Mouse (Mus musculus): Measurements from ENCODE around the gene Socs1.
"Not testable (repeated sequence)": the region's sequence is repeated elsewhere in the genome, so short reads cannot be mapped to it uniquely, and the experiment has no call there.

Socs1 gene

DNA sequence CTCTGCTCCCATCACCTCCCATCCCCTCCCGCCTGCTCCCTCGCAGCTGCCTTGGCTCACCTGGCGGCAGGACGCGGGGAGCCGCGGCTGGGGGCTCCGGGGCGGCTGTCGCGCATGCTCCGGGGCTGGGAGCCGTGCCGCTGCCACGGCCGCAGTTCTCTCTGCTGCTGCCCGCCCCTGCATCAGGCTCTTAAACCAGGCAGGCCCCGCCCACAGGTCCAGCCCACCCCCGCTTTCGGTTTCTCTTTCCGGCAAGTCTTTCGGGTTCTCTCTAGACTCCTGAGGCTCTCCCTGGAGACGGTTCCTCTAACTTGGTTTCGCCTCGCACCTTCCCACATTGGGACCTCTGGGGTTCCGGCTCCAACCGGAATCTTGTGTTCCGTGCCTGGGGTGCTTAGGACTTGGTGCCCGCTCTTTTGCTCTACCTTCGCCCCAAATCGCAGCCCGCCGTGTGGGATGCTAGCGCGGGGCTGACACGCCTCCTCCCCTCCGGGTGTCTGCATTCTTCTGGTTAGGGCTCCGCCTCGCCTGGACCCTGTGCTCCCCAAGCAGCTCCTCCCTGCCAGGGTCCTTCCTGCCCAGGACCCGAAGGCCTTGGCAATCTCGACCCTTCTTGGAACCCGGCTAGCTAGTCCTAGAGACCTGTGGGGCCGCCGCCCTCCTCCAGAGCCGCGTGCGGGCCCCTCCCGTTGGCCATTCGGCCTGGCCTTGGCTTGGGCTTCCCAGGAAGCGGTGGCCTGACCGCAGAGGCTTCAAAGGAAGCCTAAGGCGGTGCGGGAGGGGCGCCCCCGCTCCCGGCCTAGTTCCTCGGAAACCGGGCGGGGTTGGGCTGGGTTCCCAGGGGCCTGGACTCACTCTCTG is at the start of gene Socs1:
Gene Socs1 (minus strand): TSS at position 166 of the 861 bp plus-strand sequence.
- peak; percentile 84 for DNase-seq

DNA sequence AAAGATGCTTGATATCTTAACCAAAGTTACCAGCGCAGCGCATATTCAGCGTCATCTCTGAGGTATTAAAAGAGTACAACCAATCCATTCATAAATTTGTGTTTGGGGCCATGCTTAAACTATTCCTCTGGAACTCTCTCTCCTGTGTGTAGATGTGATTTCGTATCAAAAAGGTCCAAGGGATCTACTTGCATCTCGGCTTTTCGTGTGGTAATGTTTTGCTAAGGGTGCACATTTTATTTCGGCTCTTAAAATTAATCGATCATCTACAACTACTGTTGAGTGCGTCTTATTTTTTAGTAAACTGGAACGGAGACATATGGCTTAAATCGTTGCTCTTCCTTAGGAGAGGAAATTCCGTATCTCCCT is 49.2 kb upstream of the Socs1 start:
- no peak for DNase-seq

DNA sequence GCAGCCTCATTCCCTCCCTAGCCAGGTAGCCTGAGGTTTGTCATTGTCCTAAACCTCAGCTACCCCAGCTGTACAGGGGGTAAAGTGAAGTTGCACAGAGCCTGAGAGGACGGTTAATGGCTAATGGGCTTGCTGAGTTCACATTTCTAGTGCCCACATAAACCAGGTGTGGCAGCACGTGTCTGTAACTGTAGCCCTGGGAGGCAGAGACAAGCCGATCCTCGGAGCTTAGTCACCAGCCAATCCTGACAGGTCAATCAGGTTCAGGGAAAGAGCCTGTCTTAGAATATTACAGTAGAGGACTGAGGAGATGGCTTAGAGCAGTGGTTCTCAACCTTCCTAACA is 43.1 kb upstream of the Socs1 start:
- no peak for DNase-seq

DNA sequence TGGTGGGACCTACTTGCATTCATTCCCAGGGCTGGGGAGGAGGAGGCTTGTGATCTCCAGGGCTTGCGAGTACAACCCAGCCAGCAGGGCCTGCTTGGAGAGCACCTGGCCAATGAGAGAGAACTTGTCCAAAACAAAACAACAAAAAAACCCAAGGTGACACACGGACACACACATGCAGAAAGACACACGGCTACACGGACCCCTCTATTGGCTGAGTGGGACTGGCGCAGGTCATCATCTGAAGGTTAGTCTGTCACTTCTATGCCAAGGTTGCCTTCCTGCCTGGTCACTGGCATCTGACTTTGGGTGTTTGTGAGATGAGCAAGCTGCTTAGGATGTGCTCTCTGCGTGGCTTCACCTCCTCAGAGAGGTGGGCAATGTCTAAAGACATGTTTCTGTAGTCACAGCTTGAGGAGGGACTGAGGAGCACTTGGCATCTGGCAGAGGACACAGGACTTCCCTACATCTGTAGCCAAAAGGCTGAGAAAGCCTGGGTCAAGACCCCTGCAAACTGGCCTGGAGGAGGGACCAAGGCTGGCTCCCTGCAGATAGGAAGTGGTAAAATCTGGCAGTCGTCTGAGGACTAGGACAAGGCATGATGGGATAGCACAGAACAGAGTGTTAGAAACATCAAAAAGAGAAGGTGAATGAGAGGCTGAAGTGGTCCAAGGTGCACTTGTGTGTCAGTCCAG is 42.6 kb upstream of the Socs1 start:
- DNase-seq: no peak

DNA sequence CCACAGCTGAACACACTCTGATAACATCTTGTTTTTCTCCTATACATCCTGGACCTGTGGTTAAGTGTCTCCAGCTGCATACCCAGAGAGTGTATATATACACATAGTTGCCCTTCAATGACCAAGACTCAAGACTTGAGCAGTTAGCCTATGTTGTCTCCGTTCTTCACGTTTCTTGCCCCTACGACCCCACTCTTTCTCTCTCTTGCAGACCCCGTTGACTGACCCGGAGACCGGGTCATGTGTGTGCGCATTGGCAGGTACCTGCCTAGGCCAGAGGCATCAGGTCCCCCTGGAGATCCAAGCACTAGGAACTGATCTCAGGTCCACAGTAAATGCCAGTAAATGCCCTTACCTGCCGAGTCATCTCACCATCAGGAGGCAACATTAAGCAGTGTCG is 41.9 kb upstream of the Socs1 start:
- DNase-seq: no peak

DNA sequence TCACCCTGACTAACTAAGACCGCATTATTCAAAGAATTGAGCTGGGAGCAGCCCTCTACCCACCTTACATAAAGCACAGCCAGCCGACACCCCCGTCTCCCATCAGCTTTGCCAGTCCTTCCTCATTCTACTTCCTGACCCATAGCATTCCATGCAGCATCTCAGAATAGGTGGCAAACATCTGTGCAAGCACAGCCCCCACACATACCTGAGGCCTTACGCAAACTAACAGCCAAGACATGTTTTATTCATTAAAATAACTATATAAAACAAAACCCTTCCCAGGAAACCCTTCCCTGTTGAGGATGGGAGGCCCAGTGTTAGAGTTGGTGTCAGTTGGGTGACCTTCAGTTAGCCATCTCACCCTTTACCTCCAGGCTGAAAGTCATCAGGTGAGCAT is 40.5 kb upstream of the Socs1 start:
- no peak for DNase-seq

DNA sequence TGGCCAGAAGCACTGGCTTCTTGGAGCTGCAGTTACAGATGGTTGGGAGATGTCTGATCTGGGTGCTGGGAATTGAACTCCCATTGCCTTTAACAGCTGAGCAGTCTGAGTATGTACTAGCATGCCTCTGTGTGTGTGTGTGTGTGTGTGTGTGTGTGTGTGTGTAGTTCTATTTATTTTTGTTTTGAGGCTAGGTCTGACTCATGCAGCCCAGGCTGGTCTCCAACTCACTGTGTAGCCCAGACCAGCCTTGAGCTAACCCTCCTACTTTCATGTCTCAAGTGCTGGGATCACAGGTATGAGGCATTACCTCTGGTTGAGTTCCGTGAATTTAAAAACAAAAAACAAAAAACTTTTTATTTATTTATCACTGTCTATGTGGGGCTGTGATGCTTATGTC is 39.2 kb upstream of the Socs1 start:
- no peak for DNase-seq

DNA sequence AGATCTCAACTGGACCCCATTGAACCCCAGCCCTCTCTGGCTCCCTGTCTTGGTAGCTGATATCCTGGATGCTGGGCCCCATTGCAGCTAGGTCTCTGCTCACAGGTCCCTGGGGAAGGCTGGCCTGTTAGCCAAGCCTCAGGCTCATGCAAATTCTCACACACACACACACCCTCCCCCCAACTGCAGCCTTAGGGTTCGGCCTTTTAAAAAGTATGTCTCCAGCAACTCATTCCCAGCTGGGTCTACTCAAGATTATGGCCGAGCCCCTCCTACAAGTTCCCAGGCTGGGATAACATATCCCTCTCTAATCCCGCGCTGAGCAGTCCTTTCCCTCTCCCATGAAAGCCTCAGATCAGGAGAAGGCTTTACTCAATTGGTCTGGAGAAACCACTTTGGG is 36.1 kb upstream of the Socs1 start:
- no peak for DNase-seq

DNA sequence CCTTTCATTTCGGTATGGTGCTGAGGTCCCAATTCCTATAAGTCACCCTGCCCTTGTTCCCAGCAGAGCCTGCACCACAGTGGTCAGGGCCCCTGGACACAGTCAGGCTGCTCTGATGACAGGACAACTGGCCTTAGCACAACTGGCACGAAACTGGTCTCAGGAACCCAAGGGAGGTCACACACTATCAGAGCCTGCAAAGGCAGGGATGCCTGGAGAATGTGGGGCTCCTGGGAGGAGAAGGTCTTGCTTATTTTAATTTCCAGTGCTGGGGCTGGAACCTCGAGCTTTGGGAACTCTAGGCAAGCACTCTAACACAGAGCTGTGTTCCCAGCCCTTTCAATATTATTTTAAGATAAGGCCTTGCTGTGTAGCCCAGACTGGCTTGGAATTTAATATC is 34.6 kb upstream of the Socs1 start:
- no peak for DNase-seq

DNA sequence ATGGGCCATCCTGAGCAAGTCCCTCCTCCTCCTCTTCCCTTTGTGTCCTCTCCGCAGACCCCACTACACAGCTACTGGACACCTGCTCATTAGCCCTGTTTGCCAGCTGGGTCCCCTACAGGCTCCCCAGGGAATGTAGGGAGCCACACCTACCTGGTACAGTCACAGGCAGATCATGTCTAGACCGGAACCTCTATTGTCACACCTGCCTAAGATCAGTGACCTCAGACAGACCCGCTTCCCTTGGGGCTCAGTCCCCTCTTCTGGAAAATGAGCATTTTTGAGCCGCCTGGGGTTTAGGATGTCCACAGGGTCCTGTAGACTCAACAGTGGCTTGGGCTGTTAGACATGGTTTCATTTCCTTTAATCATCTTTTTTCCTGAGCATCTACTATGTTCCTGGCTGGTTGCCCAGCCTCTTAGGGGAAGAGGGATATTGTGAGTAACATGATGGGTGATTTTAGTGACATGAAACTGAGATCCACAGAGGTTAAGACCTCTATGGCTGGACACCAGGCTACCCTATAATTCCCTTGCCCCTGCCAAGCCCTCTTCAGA is 33.3 kb upstream of the Socs1 start:
- DNase-seq: no peak

DNA sequence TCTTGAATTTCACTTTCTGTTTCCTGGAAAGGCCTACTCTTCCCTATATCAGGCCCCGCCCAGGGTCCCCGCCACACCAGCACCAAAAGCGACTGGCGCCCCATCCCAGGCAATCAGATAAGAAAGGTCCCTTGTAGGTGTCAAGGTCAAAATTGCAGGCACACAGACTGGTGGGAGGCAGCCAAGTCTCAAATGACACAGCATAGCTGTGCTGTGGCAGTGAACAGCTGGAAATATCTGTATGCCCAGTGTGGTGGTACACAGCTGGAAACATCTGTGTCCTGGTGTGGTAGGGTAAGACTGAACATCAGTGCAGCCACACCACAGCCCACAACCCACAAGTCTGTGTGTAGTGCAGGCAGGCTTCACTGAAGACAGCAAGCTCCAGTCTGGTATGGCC is 29.5 kb upstream of the Socs1 start:
- no peak for DNase-seq

DNA sequence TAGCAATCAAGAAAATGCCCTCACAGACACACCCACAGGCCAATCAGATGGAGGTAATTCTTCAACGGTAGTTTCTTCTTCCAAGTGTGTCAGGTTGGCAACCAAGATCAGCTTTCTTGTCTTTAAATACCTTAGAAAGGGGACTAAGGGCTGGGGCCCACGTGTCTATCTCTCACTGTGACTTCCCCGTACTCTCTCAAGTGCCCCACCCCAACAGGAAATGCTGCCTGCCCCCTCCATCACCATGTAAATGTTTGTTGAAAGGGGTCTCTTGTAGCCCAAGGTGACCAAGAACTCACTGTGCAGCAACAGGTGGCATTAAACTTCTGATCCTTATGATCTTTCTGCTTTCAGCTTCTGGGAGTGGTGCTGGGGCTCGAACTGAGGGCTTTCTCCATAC is 28.4 kb upstream of the Socs1 start:
- DNase-seq: no peak

DNA sequence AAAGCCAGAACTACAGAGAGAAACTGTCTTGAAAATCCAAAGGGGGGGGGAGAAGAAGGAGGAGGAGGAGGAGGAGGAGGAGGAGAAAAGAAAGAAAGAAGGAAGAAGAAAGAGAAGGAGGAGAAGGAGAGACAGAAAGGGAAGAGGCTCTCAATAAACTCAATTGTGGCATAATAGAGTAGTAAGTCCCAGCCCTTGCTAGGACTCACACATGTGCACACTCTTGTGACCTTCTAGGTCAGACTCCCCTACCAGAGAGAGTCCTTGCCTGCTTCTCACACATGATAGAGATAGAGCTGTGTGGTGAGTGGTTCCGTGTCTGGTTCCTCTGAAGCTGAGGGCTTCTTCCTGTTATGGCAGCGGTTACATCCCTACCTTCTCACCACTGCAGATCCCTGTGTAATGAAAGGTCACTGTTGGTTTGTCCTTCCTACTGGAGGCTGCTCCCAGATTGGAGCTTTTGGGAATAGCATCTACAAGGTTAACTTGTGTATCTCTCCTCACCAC is 27.6 kb upstream of the Socs1 start, which contains the start of gene Gm11172:
Gene Gm11172 (plus strand): TSS at position 51 of the 507 bp plus-strand sequence.
- no peak for DNase-seq

DNA sequence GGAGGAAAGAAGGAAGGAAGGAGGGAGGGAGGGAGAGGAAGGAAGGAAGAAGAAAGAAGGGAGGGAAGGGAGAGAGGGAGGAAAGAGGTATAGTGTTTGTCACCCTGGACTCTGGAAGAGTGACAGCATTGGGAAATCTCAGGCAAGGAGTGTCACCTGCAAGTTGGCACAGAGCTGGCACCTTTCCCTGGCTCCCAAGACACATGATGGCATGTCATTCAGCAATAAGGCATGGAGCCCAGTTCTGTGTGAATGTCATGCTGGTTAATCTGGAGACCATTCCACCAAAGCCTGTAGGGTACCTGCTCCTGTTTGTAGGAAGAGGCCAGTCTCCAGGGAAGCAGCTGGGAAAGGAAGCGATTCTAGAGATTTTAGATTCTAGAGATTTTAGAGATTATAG is 25.0 kb upstream of the Socs1 start:
- no peak for DNase-seq

DNA sequence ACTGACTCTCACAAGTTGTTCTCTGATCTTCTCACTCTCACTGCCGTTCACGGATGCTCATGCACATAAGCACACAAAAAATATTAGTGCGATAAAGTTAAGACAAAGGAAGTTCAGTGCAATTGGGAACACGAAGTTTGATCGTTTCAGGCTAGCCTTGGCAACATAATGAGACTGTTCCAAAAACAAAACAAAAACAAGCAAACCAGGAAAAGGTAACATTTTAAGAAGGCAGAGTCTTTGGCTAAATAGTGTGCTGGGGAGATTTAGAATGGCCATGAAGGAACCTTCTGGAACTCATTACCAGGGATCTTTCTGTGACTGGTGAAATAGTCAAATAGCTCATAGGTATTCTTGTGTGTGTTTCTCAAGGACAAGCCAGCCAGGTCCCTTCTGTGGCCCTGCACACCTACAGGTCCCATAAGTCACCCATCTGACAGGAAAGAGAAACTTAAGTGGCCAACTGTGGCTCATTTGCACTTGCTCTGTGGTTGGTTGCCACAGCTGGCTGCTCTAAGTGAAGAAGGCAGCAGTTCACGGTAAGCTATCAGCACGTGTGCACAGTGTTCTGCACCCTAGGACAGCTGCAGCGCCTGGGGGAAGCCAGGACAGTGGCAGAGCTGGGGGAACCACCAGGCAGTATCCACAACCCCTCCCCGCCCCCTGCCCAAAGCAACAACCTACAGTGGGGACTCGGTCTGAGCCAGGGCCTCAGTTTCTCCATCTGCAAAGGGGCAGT is 20.6 kb upstream of the Socs1 start, which contains the start of gene Prm1:
Gene Prm1 (minus strand): TSS at position 51 of the 739 bp plus-strand sequence.
- DNase-seq: no peak

DNA sequence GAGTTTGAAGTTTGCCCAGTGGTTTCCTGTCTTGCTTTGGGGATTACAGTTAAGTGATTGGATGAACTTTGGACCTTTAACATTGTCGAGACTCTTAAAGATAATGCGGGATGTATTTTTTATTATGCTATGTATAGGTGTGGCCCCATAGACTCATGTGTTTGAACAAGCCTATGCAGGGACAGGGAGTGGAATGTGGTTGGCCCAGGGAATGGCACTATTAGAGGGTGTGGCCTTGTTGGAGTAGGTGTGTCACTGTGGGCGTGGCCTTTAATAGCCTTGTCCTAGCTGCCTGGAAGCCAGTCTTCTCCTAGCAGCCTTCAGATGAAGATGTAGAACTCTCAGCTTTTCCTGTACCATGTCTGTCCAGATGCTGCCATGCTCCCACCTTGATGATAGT is 17.1 kb upstream of the Socs1 start:
- not testable (repeated sequence) for DNase-seq

DNA sequence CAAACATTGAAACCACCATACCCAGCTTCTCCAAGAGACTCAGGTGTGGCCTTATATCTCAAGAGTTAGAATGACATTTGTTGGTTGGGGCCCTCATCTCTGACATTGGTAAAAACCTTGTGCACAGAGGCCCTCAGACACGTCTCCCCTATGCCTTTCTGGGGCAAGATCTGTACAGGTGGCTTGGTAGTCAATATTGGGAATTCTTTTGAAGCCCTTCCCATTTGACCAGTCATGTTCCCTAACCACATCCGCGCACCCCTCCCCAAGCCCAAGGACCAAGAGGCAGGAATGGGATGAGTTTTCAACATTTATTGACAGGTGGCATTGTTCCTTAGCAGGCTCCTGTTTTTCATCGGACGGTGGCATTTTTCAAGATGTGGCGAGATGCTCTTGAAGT is 10.7 kb upstream of the Socs1 start, which contains the start of gene Prm2:
Gene Prm2 (minus strand): TSS at position 101 of the 400 bp plus-strand sequence.
- DNase-seq: no peak

DNA sequence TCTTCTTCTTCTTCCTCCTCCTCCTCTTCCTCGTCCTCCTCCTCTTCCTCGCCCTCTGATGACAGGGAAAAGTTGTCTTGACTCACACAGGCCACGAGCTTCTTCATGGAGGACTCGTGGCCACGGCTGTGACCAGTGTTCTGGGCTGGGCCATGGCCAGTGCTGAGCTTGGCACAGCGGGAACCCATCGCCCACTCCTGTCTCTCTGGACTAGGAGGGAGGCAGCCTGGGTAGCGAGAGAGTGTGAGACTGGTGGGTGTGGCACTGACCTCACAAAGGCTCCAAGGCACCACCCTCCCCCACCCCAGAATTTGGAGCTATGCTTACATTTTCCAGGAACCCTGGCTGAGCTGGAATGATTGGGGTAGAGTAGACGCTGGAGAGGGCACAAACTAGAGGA is 5.4 kb upstream of the Socs1 start, which contains the start of gene Prm3:
Gene Prm3 (minus strand): TSS at position 213 of the 400 bp plus-strand sequence.
- DNase-seq: no peak

DNA sequence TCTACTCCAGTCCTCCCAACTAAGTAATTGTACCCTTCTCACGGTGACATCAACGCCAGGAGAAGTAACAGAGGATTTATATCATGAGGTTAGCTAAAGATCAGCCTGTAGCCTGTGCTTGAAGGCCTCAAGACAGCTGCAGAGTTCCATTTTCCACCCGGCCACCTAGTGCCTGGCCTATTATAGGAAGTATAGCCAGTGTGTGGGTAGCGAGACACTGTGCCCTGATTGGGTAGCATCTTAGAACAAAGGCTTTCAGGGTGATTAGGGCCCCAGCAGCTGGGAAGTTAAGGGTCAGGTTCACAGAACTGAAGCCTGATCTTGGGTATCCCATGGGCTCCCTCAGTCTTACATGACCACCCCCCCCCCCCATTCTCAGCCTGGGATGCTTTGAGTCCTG is 3.5 kb upstream of the Socs1 start:
- DNase-seq: no peak

DNA sequence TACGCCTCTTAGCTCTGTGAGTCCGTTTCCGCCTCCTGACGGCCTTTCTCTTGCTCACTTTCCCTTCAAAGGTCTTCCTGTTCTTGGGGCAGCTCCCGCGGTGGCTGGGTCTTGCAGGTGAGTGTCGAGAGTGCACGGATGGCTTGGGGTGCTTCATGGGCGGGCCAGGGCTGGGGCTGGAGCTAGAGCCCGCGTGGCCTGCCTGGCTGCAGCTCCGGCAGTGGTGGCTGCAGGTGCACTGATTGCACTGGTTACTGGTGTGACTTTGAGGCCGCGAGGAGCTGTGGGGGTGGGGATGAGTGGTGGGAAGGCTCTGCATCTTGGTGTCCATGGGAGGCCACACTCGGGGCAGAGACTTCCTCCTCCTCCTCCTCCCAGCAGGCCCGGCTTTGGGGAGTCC is 2.9 kb upstream of the Socs1 start, which contains the start of gene Tnp2:
Gene Tnp2 (minus strand): TSS at position 390 of the 400 bp plus-strand sequence.
- DNase-seq: no peak

DNA sequence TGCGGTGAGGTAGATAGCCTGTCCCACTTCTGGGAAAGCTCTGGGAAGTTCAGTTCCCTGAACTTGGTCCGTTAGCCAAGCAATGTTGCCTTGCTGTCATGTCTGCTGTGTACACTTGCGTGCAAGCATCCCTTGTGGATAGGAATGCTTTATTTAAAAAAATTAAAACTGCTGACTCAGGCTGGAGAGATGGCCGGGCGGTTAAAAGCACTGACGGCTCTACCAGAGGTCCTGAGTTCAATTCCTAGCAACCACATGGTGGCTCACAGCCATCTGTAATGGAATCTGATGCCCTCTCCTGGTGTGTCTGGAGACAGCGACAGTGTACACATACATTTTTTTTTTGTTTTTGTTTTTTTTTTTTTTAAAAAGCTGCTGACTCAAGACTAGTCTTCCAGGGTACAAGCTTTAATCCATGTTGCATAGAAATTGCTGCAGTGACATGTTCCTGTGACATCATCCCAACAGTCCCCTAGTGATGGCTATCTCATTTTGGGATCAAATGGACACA is 2.3 kb upstream of the Socs1 start:
- DNase-seq: no peak

DNA sequence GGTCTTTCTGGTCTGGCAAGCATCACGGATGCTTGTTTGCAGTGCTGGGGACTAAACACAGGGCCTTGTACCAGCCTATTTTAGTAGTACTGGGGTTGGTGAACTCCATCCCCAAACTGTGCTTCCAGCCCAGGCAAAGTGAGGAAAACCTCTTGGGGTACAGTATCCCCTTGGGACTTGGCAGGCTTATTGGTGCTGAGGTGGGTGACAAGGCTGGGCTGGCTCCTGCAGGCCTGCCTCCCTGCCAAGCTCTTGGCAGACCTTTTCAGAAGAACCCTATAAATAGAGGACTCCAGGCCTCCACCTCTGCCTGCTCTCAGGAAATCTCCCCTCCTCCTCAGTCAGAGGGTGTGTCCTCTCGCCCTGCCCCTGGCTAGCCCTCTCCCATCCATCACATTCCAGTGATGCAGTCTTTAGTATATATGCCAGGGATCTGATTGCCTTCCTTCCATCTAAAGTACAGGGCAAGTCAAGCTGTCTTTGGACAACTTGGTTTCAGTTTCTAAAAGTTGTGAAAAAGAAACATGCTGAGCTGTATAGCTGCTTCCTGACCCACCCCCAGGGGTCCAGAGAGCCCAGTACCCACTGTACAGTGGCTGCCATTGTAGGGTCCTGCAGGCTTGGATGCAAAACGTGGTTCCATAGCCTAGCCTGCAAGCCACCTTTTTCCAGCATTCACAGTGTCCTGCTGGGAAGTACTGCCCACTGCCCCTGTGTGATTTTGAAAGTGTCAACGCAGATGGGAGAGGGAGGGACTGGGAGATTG is 1.6 kb upstream of the Socs1 start:
- no peak for DNase-seq
